Mouse (Mus musculus) hindbrain, postnatal 0 days (tissue): ENCODE results near the gene Terb2. TPM values are rescaled to one million over a fixed set of nuclear protein-coding genes. Genes with fewer than 3 reads are reported as not detected.

ENCODE experiments used
- ATAC-seq: fragments of 200-750 bp; cut with Nextera tagmentation; 2 replicates; pipeline ENCODE4 v1.8.0; 2017; ENCODE audit warnings: mild to moderate bottlenecking, moderate TSS enrichment, moderate library complexity
- DNase-seq: peaks from one replicate; pipeline ENCODE4 v3.0.0-alpha.2; 2015; ENCODE audit warnings: low spot score
- H3K27ac ChIP-seq: fragments of 300-500 bp; sonication (generic); 2 replicates; pipeline ENCODE4 v1.5.1; 2014; ENCODE audit warnings: mild to moderate bottlenecking
- H3K27me3 ChIP-seq: fragments of 300-500 bp; sonication (generic); 2 replicates; pipeline ENCODE4 v1.6.1; 2014; ENCODE audit warnings: low read length, mixed read lengths; ENCODE audit not compliant: insufficient read depth
- H3K36me3 ChIP-seq: fragments of 300-500 bp; sonication (generic); 2 replicates; pipeline ENCODE4 v1.6.1; 2014; ENCODE audit warnings: low read length, mixed read lengths; ENCODE audit not compliant: insufficient read depth
- H3K4me1 ChIP-seq: fragments of 300-500 bp; sonication (generic); 2 replicates; pipeline ENCODE4 v1.6.1; 2014; ENCODE audit warnings: antibody characterized with exemption, low read length, mixed read lengths; ENCODE audit not compliant: insufficient read depth
- H3K4me2 ChIP-seq: fragments of 300-500 bp; sonication (generic); 2 replicates; pipeline ENCODE4 v1.6.1; 2014; ENCODE audit warnings: low read depth, mild to moderate bottlenecking, low read length, moderate library complexity, mixed read lengths
- H3K4me3 ChIP-seq: fragments of 300-500 bp; sonication (generic); 2 replicates; pipeline ENCODE4 v1.5.1; 2014; ENCODE audit warnings: low read length
- H3K9ac ChIP-seq: fragments of 300-500 bp; sonication (generic); replicated peaks from 2 replicates; pipeline ENCODE4 v1.6.1; 2014; ENCODE audit warnings: mild to moderate bottlenecking, low read length, moderate library complexity, mixed read lengths
- H3K9me3 ChIP-seq: fragments of 300-500 bp; sonication (generic); 2 replicates; pipeline ENCODE4 v1.6.1; 2016; ENCODE audit warnings: low read length, mixed read lengths
- CTCF ChIP-seq: IDR thresholded peaks from 2 replicates; pipeline ENCODE4 v1.5.1; 2016; ENCODE audit warnings: antibody characterized with exemption, control low read depth, low read depth
- WGBS: fragments of 180-500 bp; shearing (Covaris S2); extraction: QIAGEN DNeasy Blood & Tissue Kit; methylation state at CpG from one replicate; pipeline ENCODE4 v1.1.7; 2014; 5-methylcytosine and 5-hydroxymethylcytosine counted together
- polyA plus RNA-seq: library from polyadenylated mRNA; unstranded; fragments of >200 nt; fragmentation: Nextera tagmentation; extraction: Ambion mirVana; gene quantifications from 2 replicates; pipeline ENCODE4 v1.2.1, GENCODE M21; 2015
- total RNA-seq: library from RNA; depleted of rRNA; stranded (reverse); fragments of >200 nt; gene quantifications from 2 replicates; pipeline ENCODE4 v1.2.3, GENCODE M21; 2014

Terb2 gene
- total and polyA plus RNA-seq, 2 experiments from 2014 or later: not detected

DNA sequence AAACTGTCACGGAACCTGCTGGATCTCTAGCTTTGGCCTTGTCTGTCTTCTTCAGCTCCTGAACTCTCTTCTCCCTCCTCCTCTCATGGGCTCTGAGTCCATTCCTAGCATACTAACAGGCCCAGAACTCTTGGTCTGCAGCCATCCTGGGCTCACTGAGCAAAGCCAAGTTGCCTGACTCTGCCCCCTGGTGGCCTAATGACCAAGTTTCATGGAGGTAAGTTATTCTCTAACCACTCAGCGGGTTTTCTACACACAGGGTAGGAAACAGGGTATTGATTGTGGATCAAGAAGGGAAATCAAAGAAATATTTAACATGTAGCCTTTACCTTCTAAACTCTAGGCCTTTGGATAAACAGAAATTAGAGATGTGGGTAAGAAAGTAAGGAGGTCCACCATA, 25.4 kb upstream of the Terb2 start, which contains the start of gene Trim69:
Gene Trim69, plus strand, starts transcription at position 21 of the 400 bp plus-strand sequence.
- H3K4me3 ChIP-seq: no peak within 1 kb of the TSS
- peak; percentile 88 for DNase-seq
- no peak within 1 kb of the TSS for H3K9ac ChIP-seq
- no peak within 1 kb of the TSS for H3K4me2 ChIP-seq
- peak; percentile 78 for ATAC-seq
- H3K27me3 ChIP-seq: no peaks in the 10 kb centered on the region
- H3K4me1 ChIP-seq: no peaks in the 10 kb centered on the region
- 27% methylated on average over 2 of the region's 2 CpGs for WGBS
- TF ChIP-seq CTCF: peak; percentile 87
- H3K27ac ChIP-seq: no peak within 1 kb of the TSS
- H3K36me3 ChIP-seq: no peaks in the 10 kb centered on the region
- H3K9me3 ChIP-seq: no peaks in the 10 kb centered on the region

DNA sequence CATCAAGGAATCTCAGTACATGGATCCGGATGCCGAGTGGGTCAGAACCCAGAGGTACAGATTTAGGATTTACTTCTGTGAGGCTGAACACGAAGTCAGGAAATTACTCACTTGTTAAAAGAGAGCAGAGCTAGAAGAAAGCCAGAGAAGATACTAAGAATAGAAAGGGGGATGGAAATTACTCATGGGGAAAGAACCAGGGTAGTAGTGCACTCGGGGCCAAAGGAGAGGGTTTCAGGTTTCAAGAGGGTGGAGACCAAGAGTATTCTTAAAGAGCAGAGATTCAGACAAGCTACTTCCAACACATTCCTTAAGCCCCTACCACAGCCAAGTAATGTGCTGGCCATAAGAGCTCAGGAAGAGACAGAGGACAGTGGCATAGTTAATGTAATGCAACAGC, 24.5 kb upstream of the Terb2 start:
- DNase-seq (no peak), ATAC-seq (no peak)
- H3K9ac ChIP-seq: no peak overlapping the region
- no peaks in the 10 kb centered on the region for H3K36me3 ChIP-seq
- 27% methylated on average over 4 of the region's 4 CpGs for WGBS
- H3K4me2 ChIP-seq: no peak overlapping the region
- no peaks in the 10 kb centered on the region for H3K4me1 ChIP-seq
- no peak for TF ChIP-seq CTCF
- no peaks in the 10 kb centered on the region for H3K27me3 ChIP-seq
- H3K27ac ChIP-seq: no peak overlapping the region
- H3K9me3 ChIP-seq: no peaks in the 10 kb centered on the region
- no peak overlapping the region for H3K4me3 ChIP-seq

DNA sequence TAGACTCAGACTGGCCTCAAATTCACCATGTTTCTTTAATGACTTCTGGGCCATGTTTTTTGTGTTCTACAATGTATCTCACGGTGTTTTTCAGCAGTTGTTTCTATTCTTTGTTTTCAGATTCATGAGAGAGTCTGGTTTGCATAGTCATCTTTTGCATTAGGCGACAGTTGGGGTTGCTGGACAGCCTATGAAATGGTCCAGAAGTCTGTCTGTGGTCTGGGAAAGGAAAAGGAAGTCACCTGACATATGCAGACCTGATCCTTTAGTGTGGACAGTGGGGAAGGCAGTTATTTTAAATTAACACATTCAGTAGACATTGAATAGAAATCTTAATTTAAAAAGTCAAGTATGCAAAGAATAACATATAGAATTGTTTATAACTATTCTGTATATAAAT, 23.5 kb upstream of the Terb2 start:
- Histone ChIP-seq H3K9ac (no peak overlapping the region), H3K4me1 (no peaks in the 10 kb centered on the region), H3K27me3 (no peaks in the 10 kb centered on the region), H3K9me3 (no peaks in the 10 kb centered on the region), H3K4me2 (no peak overlapping the region), H3K36me3 (no peaks in the 10 kb centered on the region), H3K4me3 (no peak overlapping the region), H3K27ac (no peak overlapping the region)
- no peak for DNase-seq
- no peak for TF ChIP-seq CTCF
- WGBS: 76% methylated on average over 2 of the region's 2 CpGs
- ATAC-seq: no peak

GRCm38 (mm10) chr2:122163430-122164195, 22.5 kb upstream of the Terb2 start:
- H3K9ac ChIP-seq: no peak overlapping the region
- H3K36me3 ChIP-seq: no peaks in the 10 kb centered on the region
- H3K4me2 ChIP-seq: no peak overlapping the region
- ATAC-seq (no peak), DNase-seq (no peak)
- H3K9me3 ChIP-seq: no peaks in the 10 kb centered on the region
- no peaks in the 10 kb centered on the region for H3K4me1 ChIP-seq
- TF ChIP-seq CTCF: no peak
- no peaks in the 10 kb centered on the region for H3K27me3 ChIP-seq
- 79% methylated on average over 13 of the region's 13 CpGs for WGBS
- H3K27ac ChIP-seq: no peak overlapping the region
- H3K4me3 ChIP-seq: no peak overlapping the region

- Histone ChIP-seq H3K4me2 (no peak overlapping the region), H3K9me3 (no peaks in the 10 kb centered on the region), H3K36me3 (no peaks in the 10 kb centered on the region), H3K27ac (no peak overlapping the region), H3K4me1 (no peaks in the 10 kb centered on the region), H3K4me3 (no peak overlapping the region), H3K27me3 (no peaks in the 10 kb centered on the region), H3K9ac (no peak overlapping the region)
- no peak for DNase-seq
- TF ChIP-seq CTCF: no peak
- ATAC-seq: no peak
- 78% methylated on average over 11 of the region's 11 CpGs for WGBS
These were observed 21.8 kb upstream of the Terb2 start for GRCm38 (mm10) chr2:122164293-122164692.

GRCm38 (mm10) chr2:122171292-122171691, 14.8 kb upstream of the Terb2 start:
- 89% methylated on average over 6 of the region's 6 CpGs for WGBS
- no peak for TF ChIP-seq CTCF
- no peak overlapping the region for H3K27ac ChIP-seq

GRCm38 (mm10) chr2:122172188-122172587, 13.9 kb upstream of the Terb2 start:
- Histone ChIP-seq H3K4me2 (no peak overlapping the region), H3K9ac (no peak overlapping the region), H3K9me3 (no peaks in the 10 kb centered on the region), H3K36me3 (no peaks in the 10 kb centered on the region), H3K4me3 (no peak overlapping the region), H3K27me3 (no peaks in the 10 kb centered on the region), H3K27ac (no peak overlapping the region), H3K4me1 (no peaks in the 10 kb centered on the region)
- TF ChIP-seq CTCF: no peak
- 100% methylated on average over 2 of the region's 2 CpGs for WGBS
- ATAC-seq: no peak
- peak; percentile 23 for DNase-seq

More at GRCm38 (mm10) chr2:122171292-122171691, 14.8 kb upstream of the Terb2 start:
- Histone ChIP-seq H3K4me2 (no peak overlapping the region), H3K4me3 (no peak overlapping the region), H3K9me3 (no peaks in the 10 kb centered on the region), H3K36me3 (no peaks in the 10 kb centered on the region), H3K27me3 (no peaks in the 10 kb centered on the region), H3K4me1 (no peaks in the 10 kb centered on the region), H3K9ac (no peak overlapping the region)
- DNase-seq (no peak), ATAC-seq (no peak)
